Mouse (Mus musculus): ENCODE measurements around the gene 5430419D17Rik. TPM values are rescaled to one million over a fixed set of nuclear protein-coding genes. Genes with fewer than 3 reads are reported as not detected.

Gene 5430419D17Rik
- polyA plus RNA-seq, 1 experiment from 2014 or later: 0.61 TPM

DNA sequence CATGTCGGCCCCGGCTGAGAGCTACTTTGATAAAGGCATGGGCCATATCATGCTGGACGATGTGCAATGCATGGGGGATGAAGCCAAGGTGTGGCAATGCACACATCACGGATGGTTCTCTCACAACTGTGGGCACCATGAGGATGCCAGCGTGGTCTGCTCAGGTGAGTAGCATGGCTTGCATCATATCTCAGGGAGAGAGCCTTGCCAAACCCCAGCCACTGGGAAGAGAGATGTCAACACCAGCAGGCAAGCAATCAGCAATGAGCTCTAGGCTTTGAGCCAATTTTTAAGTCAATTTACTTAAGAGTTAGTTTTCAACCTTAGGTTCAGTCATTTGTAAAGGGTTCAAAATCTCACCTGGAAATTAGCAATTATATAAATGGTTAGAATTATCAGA lies 82.6 kb downstream of the 5430419D17Rik start:
- H3K4me1 ChIP-seq (ENCODE audit: control insufficient read depth in 2 of 2, insufficient read depth in 2 of 2, low read length in 2 of 2): no peaks in the 10 kb centered on the region
- H3K9me3 ChIP-seq (ENCODE audit: control insufficient read depth, low read length): no peaks in the 10 kb centered on the region
- no peaks in the 10 kb centered on the region for H3K36me3 ChIP-seq (ENCODE audit: control insufficient read depth, insufficient read depth, low read length)
- ATAC-seq (ENCODE audit: insufficient number of reproducible peaks, insufficient read depth, low FRiP score, low read depth): no peak
- no peak overlapping the region for H3K9ac ChIP-seq (ENCODE audit: low read length)
- H3K4me3 ChIP-seq (ENCODE audit: control insufficient read depth in 1 of 2, insufficient read depth in 1 of 2, low read depth in 1 of 2, low read length in 2 of 2): no peak overlapping the region
- H3K27ac ChIP-seq (replicated peaks in 1 of 2; ENCODE audit: control insufficient read depth in 1 of 2, insufficient read depth in 1 of 2, low read depth in 2 of 2, low read length in 2 of 2): no peak overlapping the region
- no peak overlapping the region for H3K4me2 ChIP-seq (ENCODE audit: low read length)
- WGBS: 77% methylated on average over 5 of the region's 5 CpGs
- no peaks in the 10 kb centered on the region for H3K27me3 ChIP-seq (ENCODE audit: control insufficient read depth, insufficient read depth, low read length)

DNA sequence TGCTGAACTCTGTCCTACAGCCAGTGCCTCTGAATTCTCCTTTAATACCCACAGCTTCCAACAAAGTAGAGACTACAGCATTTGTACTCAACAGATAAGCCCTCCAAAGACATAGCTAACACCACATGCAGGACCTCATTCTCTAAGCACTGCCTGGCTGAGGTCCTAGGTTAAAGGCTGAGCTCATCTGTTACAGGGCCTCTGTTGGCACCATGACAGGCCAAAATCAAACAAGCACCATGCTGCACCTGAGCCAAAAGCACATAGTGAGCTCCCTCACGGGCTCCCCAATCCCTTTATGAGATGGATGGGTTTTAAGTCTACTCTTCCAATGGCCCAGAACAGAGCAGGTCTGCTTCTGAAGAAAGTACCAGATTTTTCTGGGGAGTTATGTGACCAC lies 83.1 kb downstream of the 5430419D17Rik start:
- no peak overlapping the region for H3K4me2 ChIP-seq (ENCODE audit: low read length)
- no peak for ATAC-seq (ENCODE audit: insufficient number of reproducible peaks, insufficient read depth, low FRiP score, low read depth)
- H3K4me3 ChIP-seq (ENCODE audit: control insufficient read depth in 1 of 2, insufficient read depth in 1 of 2, low read depth in 1 of 2, low read length in 2 of 2): no peak overlapping the region
- H3K9me3 ChIP-seq (ENCODE audit: control insufficient read depth, low read length): no peaks in the 10 kb centered on the region
- H3K9ac ChIP-seq (ENCODE audit: low read length): no peak overlapping the region
- no peaks in the 10 kb centered on the region for H3K27me3 ChIP-seq (ENCODE audit: control insufficient read depth, insufficient read depth, low read length)
- H3K4me1 ChIP-seq (ENCODE audit: control insufficient read depth in 2 of 2, insufficient read depth in 2 of 2, low read length in 2 of 2): no peaks in the 10 kb centered on the region
- H3K36me3 ChIP-seq (ENCODE audit: control insufficient read depth, insufficient read depth, low read length): no peaks in the 10 kb centered on the region
- no peak overlapping the region for H3K27ac ChIP-seq (replicated peaks in 1 of 2; ENCODE audit: control insufficient read depth in 1 of 2, insufficient read depth in 1 of 2, low read depth in 2 of 2, low read length in 2 of 2)
- 71% methylated on average over 1 of the region's 1 CpGs for WGBS

DNA sequence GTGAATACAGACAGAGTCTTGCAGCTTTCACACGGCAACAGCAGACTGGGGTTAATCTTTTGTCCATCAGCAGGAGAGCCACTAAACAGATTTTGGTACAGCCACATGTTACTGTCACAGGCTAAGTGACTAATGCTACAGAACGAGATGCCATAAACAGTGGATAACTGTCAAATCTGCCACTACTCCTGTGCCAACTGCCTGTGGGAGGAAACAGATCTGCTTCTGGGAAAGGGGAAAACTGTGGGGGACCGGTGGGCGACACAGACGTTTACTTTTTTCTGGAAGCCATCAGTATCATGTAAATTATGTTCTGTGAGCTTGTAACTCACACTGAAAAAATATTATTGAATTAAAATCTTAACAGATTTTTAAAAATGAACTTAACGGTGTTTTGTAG lies 86.7 kb downstream of the 5430419D17Rik start:
- no peak for ATAC-seq (ENCODE audit: insufficient number of reproducible peaks, insufficient read depth, low FRiP score, low read depth)
- H3K27ac ChIP-seq (replicated peaks in 1 of 2; ENCODE audit: control insufficient read depth in 1 of 2, insufficient read depth in 1 of 2, low read depth in 2 of 2, low read length in 2 of 2): no peak overlapping the region
- H3K9me3 ChIP-seq (ENCODE audit: control insufficient read depth, low read length): no peaks in the 10 kb centered on the region
- no peak overlapping the region for H3K4me2 ChIP-seq (ENCODE audit: low read length)
- H3K36me3 ChIP-seq (ENCODE audit: control insufficient read depth, insufficient read depth, low read length): no peaks in the 10 kb centered on the region
- no peaks in the 10 kb centered on the region for H3K27me3 ChIP-seq (ENCODE audit: control insufficient read depth, insufficient read depth, low read length)
- no peak overlapping the region for H3K4me3 ChIP-seq (ENCODE audit: control insufficient read depth in 1 of 2, insufficient read depth in 1 of 2, low read depth in 1 of 2, low read length in 2 of 2)
- 71% methylated on average over 6 of the region's 6 CpGs for WGBS
- no peak overlapping the region for H3K9ac ChIP-seq (ENCODE audit: low read length)
- no peaks in the 10 kb centered on the region for H3K4me1 ChIP-seq (ENCODE audit: control insufficient read depth in 2 of 2, insufficient read depth in 2 of 2, low read length in 2 of 2)

DNA sequence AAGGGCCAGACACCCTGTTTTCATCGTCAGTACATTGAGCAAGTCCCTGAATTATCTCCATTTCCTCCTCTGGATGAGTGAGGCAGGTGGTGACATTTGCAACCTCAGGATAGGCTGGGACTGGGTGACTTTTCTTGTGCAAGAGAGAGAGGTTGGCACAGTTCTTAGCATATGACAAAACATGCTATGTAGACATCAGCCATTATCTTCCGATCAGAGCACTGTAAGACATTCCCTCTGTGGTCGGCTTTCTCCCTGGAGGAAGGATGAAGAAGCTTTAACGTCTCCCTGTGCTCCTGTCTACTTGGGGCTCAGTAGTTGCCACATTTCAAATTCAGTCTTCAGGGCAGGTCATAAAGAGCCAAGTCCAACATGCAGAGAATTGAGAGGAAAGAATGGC lies 90.0 kb downstream of the 5430419D17Rik start:
- no peaks in the 10 kb centered on the region for H3K4me1 ChIP-seq (ENCODE audit: control insufficient read depth in 2 of 2, insufficient read depth in 2 of 2, low read length in 2 of 2)
- H3K36me3 ChIP-seq (ENCODE audit: control insufficient read depth, insufficient read depth, low read length): no peaks in the 10 kb centered on the region
- no peaks in the 10 kb centered on the region for H3K27me3 ChIP-seq (ENCODE audit: control insufficient read depth, insufficient read depth, low read length)
- no peak overlapping the region for H3K4me2 ChIP-seq (ENCODE audit: low read length)
- 73% methylated on average over 4 of the region's 4 CpGs for WGBS
- H3K4me3 ChIP-seq (ENCODE audit: control insufficient read depth in 1 of 2, insufficient read depth in 1 of 2, low read depth in 1 of 2, low read length in 2 of 2): no peak overlapping the region
- no peak overlapping the region for H3K27ac ChIP-seq (replicated peaks in 1 of 2; ENCODE audit: control insufficient read depth in 1 of 2, insufficient read depth in 1 of 2, low read depth in 2 of 2, low read length in 2 of 2)
- no peaks in the 10 kb centered on the region for H3K9me3 ChIP-seq (ENCODE audit: control insufficient read depth, low read length)
- H3K9ac ChIP-seq (ENCODE audit: low read length): no peak overlapping the region
- no peak for ATAC-seq (ENCODE audit: insufficient number of reproducible peaks, insufficient read depth, low FRiP score, low read depth)

DNA sequence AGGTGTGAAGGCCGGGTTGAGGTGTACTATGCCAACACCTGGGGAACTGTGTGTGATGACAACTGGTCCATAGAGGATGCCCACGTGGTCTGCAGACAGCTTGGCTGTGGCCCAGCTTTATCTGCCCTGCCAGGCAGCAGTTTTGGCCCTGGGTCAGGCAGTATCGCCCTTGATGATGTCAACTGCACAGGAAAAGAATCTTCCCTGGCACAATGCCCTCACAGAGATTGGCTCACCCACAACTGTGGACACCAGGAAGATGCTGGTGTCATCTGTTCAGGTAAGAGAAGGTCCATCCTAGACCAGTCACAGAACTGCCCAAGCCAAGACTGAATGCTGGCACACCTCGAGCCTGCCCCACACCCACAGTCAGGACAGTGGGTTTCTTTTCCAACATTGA lies 91.6 kb downstream of the 5430419D17Rik start:
- H3K4me1 ChIP-seq (ENCODE audit: control insufficient read depth in 2 of 2, insufficient read depth in 2 of 2, low read length in 2 of 2): no peaks in the 10 kb centered on the region
- ATAC-seq (ENCODE audit: insufficient number of reproducible peaks, insufficient read depth, low FRiP score, low read depth): no peak
- H3K36me3 ChIP-seq (ENCODE audit: control insufficient read depth, insufficient read depth, low read length): no peaks in the 10 kb centered on the region
- H3K9me3 ChIP-seq (ENCODE audit: control insufficient read depth, low read length): no peaks in the 10 kb centered on the region
- no peaks in the 10 kb centered on the region for H3K27me3 ChIP-seq (ENCODE audit: control insufficient read depth, insufficient read depth, low read length)
- H3K4me3 ChIP-seq (ENCODE audit: control insufficient read depth in 1 of 2, insufficient read depth in 1 of 2, low read depth in 1 of 2, low read length in 2 of 2): no peak overlapping the region
- H3K27ac ChIP-seq (replicated peaks in 1 of 2; ENCODE audit: control insufficient read depth in 1 of 2, insufficient read depth in 1 of 2, low read depth in 2 of 2, low read length in 2 of 2): no peak overlapping the region
- WGBS: 60% methylated on average over 4 of the region's 4 CpGs
- H3K9ac ChIP-seq (ENCODE audit: low read length): no peak overlapping the region
- H3K4me2 ChIP-seq (ENCODE audit: low read length): no peak overlapping the region

DNA sequence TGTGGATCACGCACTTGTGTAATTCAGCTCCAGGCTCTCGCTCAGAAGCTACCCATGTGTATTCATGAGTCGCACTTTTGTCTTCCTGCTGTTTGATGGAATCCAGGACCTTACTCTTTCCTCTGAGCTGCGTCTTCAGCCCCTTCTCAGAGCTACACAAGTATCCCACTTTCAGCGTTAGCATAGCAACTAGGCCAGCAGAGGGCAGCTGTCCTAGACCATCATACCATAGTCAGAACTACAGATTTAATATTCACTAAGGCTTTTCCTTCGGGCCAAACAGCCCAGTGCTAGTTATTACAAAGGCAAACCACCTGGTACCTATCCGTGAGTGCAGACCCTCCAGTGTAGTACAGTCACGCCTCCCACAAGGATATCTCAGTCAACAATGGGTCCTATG lies 122.9 kb downstream of the 5430419D17Rik start:
- Histone ChIP-seq H3K27me3 (ENCODE audit: control insufficient read depth, insufficient read depth, low read length) (no peaks in the 10 kb centered on the region), H3K27ac (replicated peaks in 1 of 2; ENCODE audit: control insufficient read depth in 1 of 2, insufficient read depth in 1 of 2, low read depth in 2 of 2, low read length in 2 of 2) (no peak overlapping the region), H3K9me3 (ENCODE audit: control insufficient read depth, low read length) (no peaks in the 10 kb centered on the region), H3K4me2 (ENCODE audit: low read length) (no peak overlapping the region), H3K36me3 (ENCODE audit: control insufficient read depth, insufficient read depth, low read length) (no peaks in the 10 kb centered on the region), H3K4me3 (ENCODE audit: control insufficient read depth in 1 of 2, insufficient read depth in 1 of 2, low read depth in 1 of 2, low read length in 2 of 2) (no peak overlapping the region), H3K9ac (ENCODE audit: low read length) (no peak overlapping the region), H3K4me1 (ENCODE audit: control insufficient read depth in 2 of 2, insufficient read depth in 2 of 2, low read length in 2 of 2) (no peaks in the 10 kb centered on the region)
- ATAC-seq (ENCODE audit: insufficient number of reproducible peaks, insufficient read depth, low FRiP score, low read depth): no peak
- WGBS: 66% methylated on average over 8 of the region's 8 CpGs

DNA sequence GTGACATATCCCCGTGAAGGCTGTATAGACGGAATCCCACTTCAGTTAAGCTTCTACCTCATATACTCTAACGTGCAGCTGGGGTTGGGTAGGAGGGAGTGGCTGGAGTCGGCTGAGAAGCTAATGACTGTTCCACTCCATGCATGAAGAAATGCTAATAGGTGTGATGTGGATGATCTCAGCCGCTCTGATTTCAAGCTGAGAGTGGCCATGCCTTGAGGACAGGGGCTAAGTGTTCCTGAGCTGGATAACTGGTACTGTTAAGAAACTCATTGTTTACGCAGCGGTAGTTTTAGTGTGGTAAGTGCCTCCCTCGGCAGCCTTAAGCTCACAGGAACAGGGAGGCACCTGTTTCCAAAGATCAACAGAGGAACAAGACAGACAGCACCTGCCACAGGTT lies 129.1 kb downstream of the 5430419D17Rik start:
- Histone ChIP-seq H3K9me3 (ENCODE audit: control insufficient read depth, low read length) (no peaks in the 10 kb centered on the region), H3K4me3 (ENCODE audit: control insufficient read depth in 1 of 2, insufficient read depth in 1 of 2, low read depth in 1 of 2, low read length in 2 of 2) (no peak overlapping the region), H3K36me3 (ENCODE audit: control insufficient read depth, insufficient read depth, low read length) (no peaks in the 10 kb centered on the region), H3K4me1 (ENCODE audit: control insufficient read depth in 2 of 2, insufficient read depth in 2 of 2, low read length in 2 of 2) (no peaks in the 10 kb centered on the region), H3K9ac (ENCODE audit: low read length) (no peak overlapping the region), H3K27ac (replicated peaks in 1 of 2; ENCODE audit: control insufficient read depth in 1 of 2, insufficient read depth in 1 of 2, low read depth in 2 of 2, low read length in 2 of 2) (no peak overlapping the region), H3K27me3 (ENCODE audit: control insufficient read depth, insufficient read depth, low read length) (no peaks in the 10 kb centered on the region), H3K4me2 (ENCODE audit: low read length) (no peak overlapping the region)
- no peak for ATAC-seq (ENCODE audit: insufficient number of reproducible peaks, insufficient read depth, low FRiP score, low read depth)
- whole genome bisulfite sequencing: 80% methylated on average over 8 of the region's 8 CpGs

DNA sequence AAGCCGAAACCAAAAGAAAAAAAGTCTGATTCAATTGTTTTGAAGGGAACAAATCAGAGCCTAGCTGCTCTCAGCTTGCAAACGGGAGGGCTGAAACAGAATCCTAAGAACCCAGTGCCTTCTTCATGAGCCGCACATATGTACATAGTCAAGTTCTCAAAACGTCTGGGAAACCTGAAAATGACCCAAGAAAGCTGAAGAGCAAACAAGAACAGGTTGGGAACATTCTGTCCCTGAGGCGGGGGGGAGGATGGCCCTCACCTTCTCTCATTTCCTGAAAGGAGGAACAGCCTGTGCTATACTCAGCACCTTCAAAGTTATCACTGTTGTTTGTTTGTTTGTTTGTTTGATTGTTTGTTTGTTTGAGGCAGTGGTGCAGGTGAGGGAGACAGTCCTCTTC lies 132.5 kb downstream of the 5430419D17Rik start:
- no peak overlapping the region for H3K9ac ChIP-seq (ENCODE audit: low read length)
- ATAC-seq (ENCODE audit: insufficient number of reproducible peaks, insufficient read depth, low FRiP score, low read depth): no peak
- H3K27ac ChIP-seq (replicated peaks in 1 of 2; ENCODE audit: control insufficient read depth in 1 of 2, insufficient read depth in 1 of 2, low read depth in 2 of 2, low read length in 2 of 2): no peak overlapping the region
- H3K4me1 ChIP-seq (ENCODE audit: control insufficient read depth in 2 of 2, insufficient read depth in 2 of 2, low read length in 2 of 2): no peaks in the 10 kb centered on the region
- H3K9me3 ChIP-seq (ENCODE audit: control insufficient read depth, low read length): no peaks in the 10 kb centered on the region
- 79% methylated on average over 5 of the region's 5 CpGs for WGBS
- H3K36me3 ChIP-seq (ENCODE audit: control insufficient read depth, insufficient read depth, low read length): no peaks in the 10 kb centered on the region
- H3K4me2 ChIP-seq (ENCODE audit: low read length): no peak overlapping the region
- H3K27me3 ChIP-seq (ENCODE audit: control insufficient read depth, insufficient read depth, low read length): no peaks in the 10 kb centered on the region
- no peak overlapping the region for H3K4me3 ChIP-seq (ENCODE audit: control insufficient read depth in 1 of 2, insufficient read depth in 1 of 2, low read depth in 1 of 2, low read length in 2 of 2)
